Mouse (Mus musculus) small intestine, adult 2 months (tissue): Measurements from ENCODE around the gene Ccdc61. TPM values are rescaled to one million over a fixed set of nuclear protein-coding genes. Genes with fewer than 3 reads are reported as not detected.
A peak's percentile ranks its signal among the peaks of the same experiment; 100 is the strongest.

Source experiments
- H3K27ac ChIP-seq: fragments of 200-500 bp; 2 replicates; pipeline ENCODE4 v1.5.1; 2012; ENCODE audit warnings: low read depth, low read length, control low read depth, inconsistent platforms; ENCODE audit not compliant: insufficient read depth
- H3K27me3 ChIP-seq: fragments of 200-500 bp; 2 replicates; pipeline ENCODE4 v1.6.1; 2012; ENCODE audit warnings: mild to moderate bottlenecking, moderate library complexity, low read length, inconsistent platforms; ENCODE audit not compliant: control insufficient read depth, insufficient read depth
- H3K36me3 ChIP-seq: fragments of 200-500 bp; 2 replicates; pipeline ENCODE4 v1.6.1; 2012; ENCODE audit warnings: mild to moderate bottlenecking, low read length, control low read depth, inconsistent platforms; ENCODE audit not compliant: control insufficient read depth, insufficient read depth
- H3K4me1 ChIP-seq: fragments of 200-500 bp; 2 replicates; pipeline ENCODE4 v1.6.1; 2012; ENCODE audit warnings: low read length, inconsistent platforms, mixed read lengths; ENCODE audit not compliant: control insufficient read depth, insufficient read depth, insufficient read length
- H3K4me3 ChIP-seq: fragments of 200-500 bp; 2 replicates; pipeline ENCODE4 v1.5.1; 2012; ENCODE audit warnings: low read depth, mild to moderate bottlenecking, control low read depth, inconsistent platforms, low read length, moderate library complexity
- CTCF ChIP-seq: fragments of 200-500 bp; IDR thresholded peaks from 2 replicates; pipeline ENCODE4 v1.5.1; 2012; ENCODE audit warnings: low read depth, mild to moderate bottlenecking, control low read depth, inconsistent platforms, low read length, moderate library complexity, mixed read lengths; ENCODE audit not compliant: insufficient replicate concordance, insufficient read length; ENCODE audit errors: extremely low read depth
- POLR2A ChIP-seq: fragments of 200-500 bp; IDR thresholded peaks from 2 replicates; pipeline ENCODE4 v1.6.1; 2012; ENCODE audit warnings: low read depth, mild to moderate bottlenecking, control low read depth, inconsistent platforms, low read length, moderate library complexity
- WGBS: fragments of 180-500 bp; shearing (Covaris S2); methylation state at CpG from one replicate; pipeline ENCODE4 v1.1.7; 2018; 5-methylcytosine and 5-hydroxymethylcytosine counted together
- polyA plus RNA-seq: library from polyadenylated mRNA; depleted of rRNA; stranded (reverse); fragments of >200 nt; gene quantifications from 2 replicates; pipeline ENCODE4 v1.2.3, GENCODE M21; 2012

Gene Ccdc61
- polyA plus RNA-seq, 1 experiment = 21.4 TPM

DNA sequence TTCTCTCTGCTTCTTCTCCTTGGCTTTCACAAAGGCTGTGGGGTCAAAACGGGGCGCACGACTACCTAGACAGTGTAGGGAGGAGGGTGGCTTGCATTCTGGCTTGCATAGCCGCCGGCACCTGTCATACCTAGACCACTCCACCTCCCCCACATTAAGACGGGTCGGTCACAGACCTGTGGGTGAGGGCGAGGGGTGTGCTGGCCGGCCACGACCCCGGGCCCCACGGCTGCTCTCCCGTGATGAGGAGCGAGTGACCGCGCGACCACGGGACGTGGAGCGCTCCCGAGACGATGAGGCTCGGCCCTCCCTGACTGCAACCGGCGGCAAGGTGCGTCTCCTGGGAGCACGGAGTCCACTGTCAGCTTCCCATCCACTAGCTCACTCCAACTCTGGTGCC lies 17.2 kb downstream of the Ccdc61 start:
- Histone ChIP-seq H3K27ac (no peak overlapping the region), H3K27me3 (no peaks in the 10 kb centered on the region), H3K4me1 (peaks cover 9% of the 10 kb centered on the region), H3K36me3 (peaks cover 20% of the 10 kb centered on the region), H3K4me3 (no peak overlapping the region)
- WGBS = 64% methylated on average over 27 of the region's 27 CpGs
- no peak for TF ChIP-seq CTCF
- no peak for TF ChIP-seq POLR2A

DNA sequence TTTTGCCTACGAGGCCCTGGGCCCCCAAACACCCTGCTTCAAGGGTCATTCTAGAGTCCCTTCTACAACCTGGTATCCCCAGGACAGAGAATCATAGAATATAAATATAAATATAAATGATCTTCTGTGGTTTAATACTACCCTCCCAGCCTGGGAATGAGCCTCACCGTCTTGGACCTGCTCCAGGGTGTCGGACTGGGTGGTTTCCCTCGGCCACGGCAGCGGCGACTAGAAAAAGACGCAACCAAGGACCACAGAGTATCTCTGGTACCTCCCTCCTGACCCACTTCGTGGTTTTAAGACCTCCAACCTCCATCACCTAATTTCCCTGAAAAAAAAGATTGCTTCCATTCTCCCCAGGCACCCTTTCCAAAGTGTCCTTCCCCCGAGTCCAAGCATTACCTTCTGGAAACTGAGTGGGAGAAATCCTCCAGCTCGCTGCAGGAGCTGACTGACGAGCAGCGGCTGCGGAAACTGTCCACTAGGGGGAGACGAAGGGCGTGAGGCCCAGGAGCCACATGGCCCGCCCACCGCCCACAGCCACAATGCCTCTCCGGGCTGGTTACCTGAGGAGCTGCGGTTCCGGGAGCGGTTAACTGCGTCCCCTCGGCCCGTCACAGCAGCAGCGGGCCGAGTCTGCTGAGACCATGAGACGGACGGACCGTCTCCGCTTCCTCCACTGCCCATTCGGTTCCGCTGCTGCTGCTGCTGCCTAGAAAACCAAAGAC lies 18.2 kb downstream of the Ccdc61 start:
- Histone ChIP-seq H3K4me3 (peak overlapping the region; percentile 58), H3K4me1 (peaks cover 9% of the 10 kb centered on the region), H3K36me3 (peaks cover 19% of the 10 kb centered on the region), H3K27me3 (no peaks in the 10 kb centered on the region), H3K27ac (no peak overlapping the region)
- TF ChIP-seq CTCF = peak; percentile 91
- no peak for TF ChIP-seq POLR2A
- 20% methylated on average over 33 of the region's 33 CpGs for WGBS

DNA sequence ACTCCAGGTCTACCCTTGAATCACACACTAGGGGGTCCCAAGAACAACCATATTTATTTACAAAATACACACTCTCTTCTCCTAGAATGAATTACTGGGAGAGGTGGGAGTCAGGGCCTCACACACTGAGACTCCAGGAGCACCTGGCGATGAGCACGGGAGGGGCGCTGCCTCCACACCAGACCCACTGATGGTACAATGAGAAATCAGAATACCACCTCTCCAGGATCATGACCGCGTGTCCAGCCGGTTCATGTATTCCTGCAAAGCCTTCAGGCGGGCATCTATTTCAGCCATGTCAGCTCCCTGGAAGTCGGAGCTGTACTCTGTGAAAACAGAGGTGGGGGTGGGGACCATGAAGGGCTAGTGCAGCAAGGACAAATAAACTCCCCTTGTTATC lies 19.4 kb downstream of the Ccdc61 start:
- peaks cover 9% of the 10 kb centered on the region for H3K4me1 ChIP-seq
- no peak overlapping the region for H3K27ac ChIP-seq
- 97% methylated on average over 8 of the region's 8 CpGs for WGBS
- no peak for TF ChIP-seq POLR2A
- TF ChIP-seq CTCF = no peak
- H3K27me3 ChIP-seq = no peaks in the 10 kb centered on the region
- H3K36me3 ChIP-seq = peaks cover 19% of the 10 kb centered on the region
- H3K4me3 ChIP-seq = no peak overlapping the region

DNA sequence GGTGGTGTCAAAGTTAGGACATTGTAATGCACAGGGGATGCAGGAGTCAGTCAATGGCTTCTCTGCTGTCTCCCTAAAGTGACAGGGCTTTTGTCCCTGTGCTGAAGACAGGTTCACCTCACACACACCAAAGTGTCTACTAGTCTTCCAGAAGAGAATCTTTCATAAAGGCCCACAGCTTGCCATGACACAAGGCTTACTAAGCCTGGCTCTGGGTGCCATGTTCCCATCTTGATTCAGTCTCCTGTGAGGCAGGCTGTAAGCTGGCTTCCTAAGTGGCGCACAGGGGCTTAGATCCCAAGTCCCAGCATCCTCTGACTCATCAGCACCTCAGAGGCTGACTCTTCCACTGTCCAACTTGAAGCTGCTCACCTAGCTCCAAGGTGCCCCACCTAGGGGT lies 23.3 kb downstream of the Ccdc61 start:
- Histone ChIP-seq H3K27me3 (no peaks in the 10 kb centered on the region), H3K4me1 (peaks cover 20% of the 10 kb centered on the region; the same call in 1 of the 2 replicates), H3K27ac (no peak overlapping the region), H3K36me3 (peaks cover 19% of the 10 kb centered on the region), H3K4me3 (no peak overlapping the region)
- TF ChIP-seq POLR2A (no peak), CTCF (no peak)
- WGBS = 93% methylated on average over 1 of the region's 1 CpGs

DNA sequence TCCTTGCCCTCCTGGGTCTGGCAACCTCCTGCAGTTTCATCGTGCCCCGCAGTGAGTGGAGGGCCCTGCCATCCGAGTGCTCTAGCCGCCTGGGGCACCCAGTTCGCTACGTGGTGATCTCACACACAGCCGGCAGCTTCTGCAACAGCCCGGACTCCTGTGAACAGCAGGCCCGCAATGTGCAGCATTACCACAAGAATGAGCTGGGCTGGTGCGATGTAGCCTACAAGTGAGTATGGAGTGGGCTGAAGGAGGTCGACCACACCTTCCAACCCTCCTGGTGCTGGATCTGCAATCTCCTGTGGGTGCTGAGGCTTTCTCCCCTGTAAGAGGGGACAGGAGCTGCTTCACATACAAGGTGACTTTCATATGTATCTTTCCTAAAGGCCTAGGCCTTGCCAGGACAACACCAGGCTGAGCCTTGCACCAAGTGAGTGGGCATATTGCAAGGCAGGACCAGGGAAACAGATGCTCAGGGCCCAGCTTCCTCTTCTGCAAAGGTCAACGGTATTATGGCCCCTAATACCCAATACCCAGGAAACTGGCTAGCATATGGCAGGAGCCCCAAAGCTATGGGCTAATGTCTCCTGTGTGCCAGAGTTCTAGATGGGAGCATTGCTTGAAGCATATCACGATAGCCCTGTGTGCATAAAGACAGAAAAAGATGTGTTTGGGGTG lies 25.3 kb downstream of the Ccdc61 start:
- Histone ChIP-seq H3K4me1 (peaks cover 25% of the 10 kb centered on the region; the same call in 1 of the 2 replicates), H3K27ac (peak overlapping the region; percentile 81), H3K27me3 (no peaks in the 10 kb centered on the region), H3K4me3 (peak overlapping the region; percentile 57), H3K36me3 (peaks cover 7% of the 10 kb centered on the region; the same call in 1 of the 2 replicates)
- WGBS = 14% methylated on average over 13 of the region's 13 CpGs
- TF ChIP-seq CTCF = no peak
- no peak; the same call in 1 of the 2 replicates for TF ChIP-seq POLR2A

DNA sequence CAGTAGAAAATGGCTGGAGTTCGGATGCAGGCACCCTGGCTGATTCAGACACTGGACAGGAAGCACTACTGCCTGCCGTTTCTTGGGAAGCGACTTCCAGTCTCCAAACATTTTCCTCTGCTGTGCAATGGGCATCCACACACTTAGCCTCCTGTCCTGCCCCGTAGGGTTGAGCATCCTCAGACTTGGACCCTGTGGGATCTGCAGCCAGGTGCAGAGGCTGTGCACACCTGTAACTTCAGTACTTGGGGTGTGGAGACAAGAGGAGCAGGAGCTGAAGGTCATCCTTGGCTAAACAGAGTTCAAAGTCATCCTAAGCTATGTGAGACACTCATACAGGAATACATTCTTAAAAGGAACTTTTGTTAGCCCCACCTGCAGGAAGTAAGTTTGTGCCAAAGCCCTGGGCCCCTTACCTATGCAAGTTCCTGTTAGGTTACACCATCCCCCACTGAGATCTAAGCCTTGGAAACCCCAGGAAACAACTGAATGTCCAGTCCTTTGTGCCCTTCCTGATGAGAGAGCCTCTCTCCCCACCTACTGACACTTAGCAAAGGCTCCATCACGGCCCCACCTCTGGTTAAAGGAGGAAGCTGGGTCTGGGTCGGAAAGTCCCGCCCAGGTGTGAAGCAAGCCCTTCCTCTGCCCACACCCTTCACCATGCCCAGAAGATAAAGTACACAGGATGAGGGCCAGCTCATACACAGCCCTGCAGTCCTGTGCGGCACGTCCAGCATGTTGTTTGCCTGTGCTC lies 26.0 kb downstream of the Ccdc61 start:
- Histone ChIP-seq H3K27me3 (no peaks in the 10 kb centered on the region), H3K4me1 (peaks cover 25% of the 10 kb centered on the region; the same call in 1 of the 2 replicates), H3K4me3 (peak overlapping the region; percentile 57), H3K27ac (peak overlapping the region; percentile 81), H3K36me3 (0 out of 2 replicates have a peak, but pooled peaks cover 1% of the 10 kb centered on the region)
- WGBS = 14% methylated on average over 9 of the region's 9 CpGs
- TF ChIP-seq POLR2A (peak; percentile 55; the same call in 1 of the 2 replicates), CTCF (no peak)

DNA sequence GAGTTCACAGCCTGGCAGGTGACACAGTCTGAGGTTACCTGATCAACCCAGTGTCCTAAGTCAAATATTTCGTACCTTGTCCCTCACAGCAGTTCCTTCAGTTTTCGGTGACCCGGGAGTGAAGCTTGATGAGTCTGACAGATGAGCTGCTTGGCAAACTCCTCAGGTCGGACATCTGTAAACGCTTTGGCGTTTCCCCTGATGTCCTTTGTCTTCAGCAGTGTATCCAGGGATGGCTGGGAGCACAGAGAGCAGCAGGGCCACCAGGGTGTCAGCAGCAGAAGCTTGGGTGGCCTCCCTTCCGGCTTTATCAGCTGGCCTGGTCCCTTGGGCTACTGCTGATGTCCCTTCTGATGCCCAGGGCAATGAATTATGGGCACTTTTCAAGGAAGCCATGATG lies 31.5 kb downstream of the Ccdc61 start:
- Histone ChIP-seq H3K36me3 (no peaks in the 10 kb centered on the region), H3K4me3 (no peak overlapping the region), H3K27me3 (no peaks in the 10 kb centered on the region), H3K4me1 (peaks cover 11% of the 10 kb centered on the region; the same call in 1 of the 2 replicates), H3K27ac (no peak overlapping the region)
- TF ChIP-seq POLR2A = no peak
- TF ChIP-seq CTCF = no peak
- 77% methylated on average over 7 of the region's 7 CpGs for WGBS
